Mouse (Mus musculus) lung, adult 2 months (tissue): ENCODE measurements around the gene Etaa1.

Experiments used
- CTCF ChIP-seq: fragments of 200-500 bp; IDR thresholded peaks from 2 replicates; pipeline ENCODE4 v1.5.1; 2011; ENCODE audit warnings: mild to moderate bottlenecking, low read length, control low read depth; ENCODE audit not compliant: insufficient read depth
- POLR2A ChIP-seq: fragments of 200-500 bp; IDR thresholded peaks from 2 replicates; pipeline ENCODE4 v1.6.1; 2011; ENCODE audit warnings: low read depth, mild to moderate bottlenecking, control low read depth, low read length, borderline replicate concordance; ENCODE audit errors: extremely low read depth

DNA sequence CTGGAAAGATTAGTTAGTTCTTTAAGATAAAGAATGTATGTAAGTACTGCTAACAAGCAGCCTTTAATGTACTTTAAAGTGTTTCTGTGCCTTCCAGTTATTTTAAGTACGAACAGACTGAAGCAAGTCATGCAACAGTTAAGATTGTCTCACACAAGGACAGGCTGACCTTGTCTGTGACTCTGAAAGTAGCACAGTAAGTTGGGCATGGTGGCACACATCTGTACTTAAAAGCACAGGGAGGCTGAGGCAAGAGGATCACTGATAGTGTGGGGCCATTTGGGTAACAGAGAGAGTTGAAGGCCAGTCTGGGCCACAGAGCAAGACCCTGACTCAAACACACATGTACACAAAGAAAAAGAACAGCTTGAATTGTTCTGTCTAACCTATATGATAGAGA, 14.5 kb downstream of the Etaa1 start:
- TF ChIP-seq CTCF (no peak), POLR2A (no peak)
